Mouse (Mus musculus) bone marrow, adult 2 months (tissue): ENCODE data around the gene Agap3. TPM values are rescaled to one million over a fixed set of nuclear protein-coding genes. Genes with fewer than 3 reads are reported as not detected.
A peak's percentile ranks its signal among the peaks of the same experiment; 100 is the strongest.

Experiments used
- H3K27ac ChIP-seq: fragments of 200-500 bp; 2 replicates; pipeline ENCODE4 v1.5.1; 2012; ENCODE audit warnings: low read depth, mild to moderate bottlenecking, control low read depth, inconsistent platforms, low read length; ENCODE audit not compliant: control insufficient read depth, poor library complexity, insufficient read depth
- H3K4me1 ChIP-seq: fragments of 200-500 bp; 2 replicates; pipeline ENCODE4 v1.6.1; 2011; ENCODE audit warnings: low read length; ENCODE audit not compliant: control insufficient read depth, insufficient read depth
- H3K4me3 ChIP-seq: fragments of 200-500 bp; replicated peaks from 2 replicates; pipeline ENCODE3; 2011; ENCODE audit warnings: mild to moderate bottlenecking, low read depth, low read length, control low read depth; ENCODE audit not compliant: control insufficient read depth
- CTCF ChIP-seq: fragments of 200-500 bp; IDR thresholded peaks from 2 replicates; pipeline ENCODE4 v1.5.1; 2011; ENCODE audit warnings: low read length, control low read depth; ENCODE audit not compliant: control insufficient read depth, insufficient read depth
- POLR2A ChIP-seq: fragments of 200-500 bp; IDR thresholded peaks from 2 replicates; pipeline ENCODE4 v1.6.1; 2011; ENCODE audit warnings: low read depth, mild to moderate bottlenecking, control low read depth, low read length, borderline replicate concordance; ENCODE audit not compliant: control insufficient read depth
- WGBS: fragments of 180-500 bp; shearing (Covaris S2); methylation state at CpG from one replicate; pipeline ENCODE4 v1.1.7; 2018; 5-methylcytosine and 5-hydroxymethylcytosine counted together
- polyA plus RNA-seq: library from polyadenylated mRNA; stranded (reverse); fragments of >200 nt; gene quantifications from 2 replicates; pipeline ENCODE4 v1.2.4, GENCODE M21; 2011; ENCODE audit warnings: low replicate concordance; ENCODE audit not compliant: missing spikeins, insufficient read depth, insufficient read length

Gene Agap3
- polyA plus RNA-seq, 1 experiment, result 28.2 TPM

DNA sequence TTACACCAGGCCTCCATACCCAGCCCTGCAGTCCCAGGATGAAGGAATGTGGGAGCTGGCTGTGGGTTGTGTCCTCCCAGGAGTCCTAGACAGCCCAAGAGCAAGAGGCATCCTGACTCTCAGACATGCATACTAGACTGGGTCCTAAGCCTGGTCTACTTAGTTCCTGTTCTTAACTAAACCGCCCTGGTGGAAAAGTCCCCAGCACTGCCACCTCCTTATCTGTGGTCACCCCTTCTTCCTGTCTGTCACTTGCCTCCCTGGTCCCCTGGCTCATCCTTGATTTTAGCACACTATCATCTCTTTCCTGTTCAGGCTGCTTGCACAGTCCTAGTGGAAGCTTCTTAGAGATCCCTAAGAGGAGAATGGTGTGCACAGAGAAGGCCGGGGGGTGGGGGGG is 53.5 kb downstream of the Agap3 start:
- Histone ChIP-seq H3K27ac (no peak overlapping the region), H3K4me1 (no peaks in the 10 kb centered on the region), H3K4me3 (no peak overlapping the region)
- no peak for TF ChIP-seq POLR2A
- TF ChIP-seq CTCF, result no peak
- WGBS, result 15% methylated on average over 2 of the region's 2 CpGs

DNA sequence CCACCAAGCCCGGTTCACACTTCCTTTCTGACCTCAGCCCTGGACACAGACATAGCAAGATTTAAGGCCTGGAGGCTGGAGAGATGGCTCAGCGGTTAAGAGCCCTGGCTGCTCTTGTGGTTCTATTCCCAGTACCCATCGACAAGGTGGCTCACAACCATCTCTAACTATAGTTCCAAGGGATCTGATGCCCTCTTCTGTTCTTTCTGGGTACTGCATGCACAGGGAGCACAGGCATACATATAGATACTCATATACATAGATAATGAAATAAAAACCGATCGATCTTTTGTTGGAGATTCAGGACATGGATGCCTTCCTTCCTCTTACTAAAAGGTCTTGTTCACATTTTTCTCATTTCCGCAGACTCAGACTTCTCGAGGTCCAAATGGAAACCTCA is 56.4 kb downstream of the Agap3 start:
- 87% methylated on average over 7 of the region's 7 CpGs for WGBS
- H3K27ac ChIP-seq, result no peak overlapping the region
- TF ChIP-seq CTCF (no peak), POLR2A (no peak)
- H3K4me3 ChIP-seq, result no peak overlapping the region
- no peaks in the 10 kb centered on the region for H3K4me1 ChIP-seq

DNA sequence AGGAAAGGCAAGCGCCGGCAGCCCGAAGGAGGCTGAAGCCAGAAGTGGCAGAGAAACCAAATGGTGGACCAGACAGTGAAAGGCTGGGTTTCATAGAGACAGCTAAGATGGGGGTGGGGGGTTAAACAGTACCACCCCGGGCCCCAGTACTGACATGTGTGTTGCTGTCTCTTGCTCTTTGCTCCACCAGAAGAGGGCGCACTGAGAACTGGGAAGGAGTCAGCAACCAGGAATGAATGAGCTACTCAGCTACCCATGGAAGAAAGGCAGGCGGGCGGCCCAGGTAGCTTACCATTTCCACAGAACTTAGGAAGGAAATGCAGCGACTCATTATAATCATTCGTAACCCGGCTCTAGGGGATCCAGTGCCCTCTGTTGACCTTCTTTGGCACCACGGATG is 58.7 kb downstream of the Agap3 start:
- Histone ChIP-seq H3K4me1 (no peaks in the 10 kb centered on the region), H3K4me3 (no peak overlapping the region), H3K27ac (no peak overlapping the region)
- WGBS, result 38% methylated on average over 11 of the region's 11 CpGs
- no peak for TF ChIP-seq POLR2A
- TF ChIP-seq CTCF, result peak; percentile 41; the same call in 1 of the 2 replicates

DNA sequence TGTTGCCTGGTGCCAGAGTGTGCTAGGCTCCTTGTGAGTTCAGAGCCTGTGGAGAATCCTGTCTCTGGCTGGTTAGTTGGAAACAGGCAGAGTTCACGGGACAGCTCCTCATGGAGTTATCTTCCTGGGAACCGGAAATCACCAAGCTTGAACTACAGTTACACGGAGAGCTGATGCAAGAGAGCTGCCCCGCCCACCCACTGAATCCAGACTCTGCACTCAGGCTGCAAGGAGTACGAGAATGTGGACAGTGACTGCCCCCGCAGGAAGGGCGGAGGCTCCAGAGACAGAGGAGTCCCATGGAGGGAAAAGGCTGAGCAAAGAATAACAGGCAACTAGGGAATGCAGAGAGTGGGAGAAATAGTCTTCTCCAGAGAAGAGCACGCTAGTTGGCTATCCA is 60.3 kb downstream of the Agap3 start:
- TF ChIP-seq CTCF, result no peak
- TF ChIP-seq POLR2A, result no peak
- Histone ChIP-seq H3K4me3 (no peak overlapping the region), H3K4me1 (no peaks in the 10 kb centered on the region), H3K27ac (no peak overlapping the region)
- 57% methylated on average over 8 of the region's 8 CpGs for WGBS

DNA sequence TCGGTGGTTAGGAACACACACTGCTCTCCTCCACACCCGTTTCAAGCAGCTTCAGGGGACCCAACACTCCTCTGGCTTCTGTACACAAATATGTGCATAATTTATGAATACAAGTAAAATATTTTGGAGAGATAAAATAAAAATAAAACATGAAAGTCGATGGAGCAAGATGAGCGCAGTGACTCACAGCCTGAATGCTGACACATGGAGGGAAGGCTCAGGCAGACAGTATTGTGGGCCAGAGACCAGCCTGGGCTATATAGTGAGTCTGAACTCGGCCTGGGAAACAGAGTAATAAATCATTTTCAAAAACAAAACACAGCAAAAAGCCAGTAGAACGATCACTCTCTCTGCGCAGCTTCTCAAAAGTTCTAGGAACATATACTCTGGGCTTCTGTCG is 69.4 kb downstream of the Agap3 start:
- no peak for TF ChIP-seq CTCF
- no peak for TF ChIP-seq POLR2A
- Histone ChIP-seq H3K27ac (no peak overlapping the region), H3K4me1 (no peaks in the 10 kb centered on the region), H3K4me3 (no peak overlapping the region)
- 40% methylated on average over 8 of the region's 8 CpGs for WGBS

DNA sequence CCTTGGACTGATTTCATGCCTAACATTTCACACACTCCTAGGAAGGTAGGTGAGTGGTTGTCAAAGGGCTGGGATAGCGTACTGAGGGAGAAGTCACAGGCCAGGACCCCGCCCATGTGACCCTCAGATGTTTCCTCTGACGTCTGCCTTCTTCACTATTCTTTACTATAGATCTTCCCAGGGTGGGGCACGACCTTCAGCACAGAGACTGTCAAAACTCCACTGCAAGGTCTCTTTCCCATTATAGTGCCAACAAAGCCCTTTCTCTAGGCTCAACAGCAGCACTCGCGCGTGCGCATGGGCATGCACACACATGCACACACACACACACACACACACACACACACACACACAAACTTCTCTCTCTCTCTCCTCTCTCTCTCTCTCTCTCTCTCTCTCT is 71.8 kb downstream of the Agap3 start:
- H3K27ac ChIP-seq, result no peak overlapping the region
- no peaks in the 10 kb centered on the region for H3K4me1 ChIP-seq
- H3K4me3 ChIP-seq, result no peak overlapping the region
- WGBS, result 62% methylated on average over 8 of the region's 8 CpGs
- TF ChIP-seq CTCF, result no peak
- TF ChIP-seq POLR2A, result no peak

DNA sequence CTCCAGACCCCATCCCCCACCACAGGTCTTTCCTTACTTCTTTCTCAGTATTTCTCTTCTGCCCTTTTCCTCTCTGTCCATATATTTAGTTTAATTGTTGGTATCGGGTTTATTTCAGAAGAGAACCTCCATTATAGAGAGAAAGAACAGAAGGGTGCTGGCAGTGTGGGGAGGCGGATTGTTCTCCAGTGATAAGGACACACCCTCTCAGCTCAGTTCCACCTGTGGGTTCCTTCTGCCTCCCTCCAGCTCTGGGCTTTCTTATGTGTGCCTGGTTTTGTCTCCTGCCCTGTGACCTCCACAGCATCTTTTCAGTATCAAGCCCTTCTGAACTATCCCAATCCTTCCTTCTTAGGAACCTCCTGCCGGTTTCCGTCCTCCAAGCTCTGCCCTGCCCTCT is 72.5 kb downstream of the Agap3 start:
- TF ChIP-seq POLR2A, result no peak
- TF ChIP-seq CTCF, result no peak
- Histone ChIP-seq H3K4me3 (no peak overlapping the region), H3K27ac (no peak overlapping the region), H3K4me1 (no peaks in the 10 kb centered on the region)
- WGBS, result 23% methylated on average over 4 of the region's 4 CpGs

DNA sequence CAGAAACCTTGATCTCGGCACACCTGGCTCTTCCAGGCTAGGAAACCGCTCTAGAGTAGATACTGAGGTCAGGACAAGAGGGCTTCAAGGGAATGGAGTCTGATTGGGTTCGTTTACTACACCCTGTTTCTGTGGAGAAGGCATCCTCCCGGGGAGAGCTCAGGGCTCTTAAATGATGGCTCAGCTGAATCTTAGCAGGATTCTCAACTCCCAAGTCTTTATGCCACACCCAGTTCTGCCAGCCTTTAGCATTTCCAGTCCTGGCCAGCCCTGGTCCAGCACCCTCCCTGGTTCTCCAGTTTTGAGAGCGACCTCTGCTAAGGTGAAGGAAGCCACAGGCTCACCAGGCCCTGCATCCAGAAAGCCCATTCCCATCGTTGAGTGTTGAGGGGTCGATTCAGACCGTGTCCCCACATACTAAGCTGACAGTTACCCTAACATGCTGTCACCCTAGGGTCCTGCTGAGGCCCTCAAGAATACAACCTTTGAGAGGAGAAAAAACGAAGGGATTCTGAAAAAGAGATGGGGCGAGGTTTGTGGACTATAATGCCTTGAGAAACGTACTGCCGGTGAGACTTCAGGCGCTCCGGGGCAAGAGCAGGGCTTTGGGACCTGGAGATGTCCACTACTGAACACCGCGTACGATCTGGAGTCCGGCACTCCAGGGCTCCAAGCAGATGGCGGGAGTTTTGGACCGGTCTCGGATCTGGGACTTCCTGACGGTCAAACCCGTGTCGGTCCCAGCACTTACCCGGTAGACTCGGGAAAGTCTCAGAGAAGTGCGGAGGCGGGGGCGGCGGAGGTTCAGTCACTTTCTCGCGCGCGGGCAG is 73.6 kb downstream of the Agap3 start:
- no peak overlapping the region for H3K4me3 ChIP-seq
- no peaks in the 10 kb centered on the region for H3K4me1 ChIP-seq
- TF ChIP-seq POLR2A (no peak), CTCF (no peak)
- 8% methylated on average over 34 of the region's 34 CpGs for WGBS
- H3K27ac ChIP-seq, result no peak overlapping the region

DNA sequence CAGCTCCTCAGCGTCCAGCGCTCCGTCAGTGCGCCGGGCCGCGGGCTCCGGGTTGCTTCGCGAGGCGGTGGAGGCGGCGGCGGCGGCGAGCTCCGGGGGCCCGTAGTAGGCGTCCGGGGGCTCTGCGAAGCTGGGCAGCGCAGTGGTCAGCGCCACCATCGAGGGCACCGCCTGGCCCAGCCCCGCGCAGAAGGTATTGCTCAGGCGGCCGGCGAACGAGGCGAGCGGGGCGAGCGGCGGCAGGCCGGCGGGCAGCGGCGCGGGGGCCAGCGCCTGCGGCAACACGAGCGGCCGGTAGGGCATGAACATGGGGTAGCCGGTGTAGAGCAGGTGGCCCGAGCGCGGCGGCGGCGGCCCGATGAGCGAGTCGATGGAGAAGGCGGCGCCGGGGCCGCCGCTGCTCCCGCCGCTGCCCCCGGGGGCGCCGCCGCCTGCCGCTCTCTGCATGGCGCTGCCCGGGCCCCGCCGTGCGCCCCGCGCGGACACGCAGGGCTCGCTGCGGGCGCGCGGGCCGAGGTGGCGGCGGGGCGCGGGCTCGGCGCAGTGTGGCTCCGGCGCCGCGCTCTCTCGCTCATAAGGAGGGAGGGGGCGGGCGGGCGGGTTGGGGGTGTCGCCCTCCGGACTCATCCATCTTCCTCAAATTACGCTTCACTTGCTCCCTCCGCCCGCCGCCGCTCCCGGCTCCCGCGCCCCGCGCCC is 74.4 kb downstream of the Agap3 start:
- WGBS, result 5% methylated on average over 91 of the region's 109 CpGs
- H3K27ac ChIP-seq, result no peak overlapping the region
- H3K4me3 ChIP-seq, result no peak overlapping the region
- no peak for TF ChIP-seq POLR2A
- no peak for TF ChIP-seq CTCF
- no peaks in the 10 kb centered on the region for H3K4me1 ChIP-seq

DNA sequence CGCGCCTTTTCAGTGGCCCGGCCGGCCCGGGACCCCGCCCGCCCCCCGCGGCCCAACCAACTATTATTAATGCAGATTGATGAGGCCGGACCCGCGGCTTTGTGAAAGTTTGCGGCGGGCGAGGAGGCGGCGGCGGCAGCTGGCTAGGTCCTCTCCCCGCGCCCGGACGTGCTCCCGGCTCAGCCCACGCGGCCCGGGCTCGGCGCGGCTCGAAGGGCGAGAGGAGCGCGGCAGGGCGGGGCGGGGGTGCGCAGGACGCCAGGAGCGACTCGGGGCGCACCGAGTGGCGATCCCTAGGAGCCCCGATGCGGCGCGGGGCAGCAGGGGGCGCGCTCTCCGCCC is 74.9 kb downstream of the Agap3 start, which contains the start of gene Gbx1:
TSS of gene Gbx1 (minus strand) at position 314 of the 342 bp plus-strand sequence.
- Histone ChIP-seq H3K4me1 (no peaks in the 10 kb centered on the region), H3K4me3 (no peak within 1 kb of the TSS), H3K27ac (no peak within 1 kb of the TSS)
- TF ChIP-seq POLR2A (no peak), CTCF (no peak)
- whole genome bisulfite sequencing, result under 1% methylated on average over 43 of the region's 49 CpGs
